Mouse (Mus musculus): Measurements from ENCODE around the gene Otub2. TPM values are rescaled to one million over a fixed set of nuclear protein-coding genes. Genes with fewer than 3 reads are reported as not detected.
"Not testable (repeated sequence)": the region's sequence is repeated elsewhere in the genome, so short reads cannot be mapped to it uniquely, and the experiment has no call there.

The Otub2 gene
- total RNA-seq, 4 experiments from 2014 or later: 26.6 to 51.6 (median 39.1) TPM

- peak in 1 of 2 experiments; percentile 1 for DNase-seq (ENCODE audit: low spot score in 2 of 2)
Observed at GRCm38 (mm10) chr12:103434861-103435260, 46.4 kb downstream of the Otub2 start.

- no peak for DNase-seq (ENCODE audit: low spot score in 2 of 2)
Observed at GRCm38 (mm10) chr12:103437601-103438000, 49.1 kb downstream of the Otub2 start.

- no peak for DNase-seq (ENCODE audit: low spot score in 2 of 2)
Observed at GRCm38 (mm10) chr12:103443524-103443923, 55.0 kb downstream of the Otub2 start, which contains the start of gene Ifi27l2a. Ifi27l2a (minus strand) TSS chr12:103443680.

- not testable (repeated sequence) for DNase-seq (ENCODE audit: low spot score in 2 of 2)
Observed at GRCm38 (mm10) chr12:103444261-103444660, 55.8 kb downstream of the Otub2 start.

- no peak for DNase-seq (ENCODE audit: low spot score in 2 of 2)
Observed at GRCm38 (mm10) chr12:103445060-103445459, 56.6 kb downstream of the Otub2 start.

- no peak for DNase-seq (ENCODE audit: low spot score in 2 of 2)
Observed at GRCm38 (mm10) chr12:103453361-103453760, 64.9 kb downstream of the Otub2 start.

Other genes with a start within 250 kb of the Otub2 start
- 1 to 10 TPM; 4.1 to 7.1 (median 5.0) TPM for gene Prima1, start 146.5 kb upstream of the Otub2 start, total RNA-seq (2022)
- gene Fam181a, start 77.7 kb upstream of the Otub2 start, total RNA-seq (2022): 1 to 10 TPM; 2.0 to 3.3 (median 2.3) TPM
- gene Asb2, start 32.7 kb upstream of the Otub2 start, total RNA-seq (2022): 1 to 10 TPM; 2.3 to 3.4 (median 2.6) TPM
- gene 9330161L09Rik, start 19.1 kb downstream of the Otub2 start, total RNA-seq (2022): 1 to 10 TPM; 1.9 to 4.8 (median 2.9) TPM
- 100 to 1,000 TPM; 232 to 260 (median 242) TPM for gene Ddx24, start 37.1 kb downstream of the Otub2 start, total RNA-seq (2022)
- gene Ifi27, start 45.5 kb downstream of the Otub2 start, total RNA-seq (2022): 100 to 1,000 TPM; 117 to 188 (median 137) TPM
- gene Ifi27l2a, start 55.0 kb downstream of the Otub2 start, total RNA-seq (2022): 10 to 100 TPM in 1 of 4 experiments, 1 to 10 TPM in 2, not detected in 1; 2.8 to 33.0 (median 8.6) TPM
- gene Ifi27l2b, start 68.5 kb downstream of the Otub2 start, total RNA-seq (2022): not detected
- 10 to 100 TPM; 37.8 to 51.4 (median 42.4) TPM for gene Ppp4r4, start 143.6 kb downstream of the Otub2 start, total RNA-seq (2022)
- gene Serpina10, start 242.8 kb downstream of the Otub2 start, total RNA-seq (2022): under 1 TPM in 1 of 4 experiments, not detected in 3; 0.21 TPM

Data from layer of hippocampus, adult 8-10 months (tissue).